Mouse (Mus musculus) cortical plate, adult 2 months (tissue): ENCODE measurements around the gene Evc.

Experiments
- CTCF ChIP-seq: fragments of 200-500 bp; IDR thresholded peaks from 2 replicates; pipeline ENCODE4 v1.5.1; 2011; ENCODE audit warnings: mild to moderate bottlenecking, control low read depth, low read length; ENCODE audit not compliant: insufficient read depth; ENCODE audit errors: extremely low read depth
- POLR2A ChIP-seq: fragments of 200-500 bp; IDR thresholded peaks from 2 replicates; pipeline ENCODE4 v1.6.1; 2011; ENCODE audit warnings: mild to moderate bottlenecking, low read length, control low read depth; ENCODE audit not compliant: insufficient read depth; ENCODE audit errors: extremely low read depth

GRCm38 (mm10) chr5:37362618-37363017 is 25.9 kb upstream of the Evc start:
- TF ChIP-seq CTCF: no peak
- TF ChIP-seq POLR2A: no peak
